Mouse (Mus musculus) CH12.LX (cell line): ENCODE measurements around the gene Trim80. TPM values are rescaled to one million over a fixed set of nuclear protein-coding genes. Genes with fewer than 3 reads are reported as not detected.

Experiments used
- DNase-seq: peaks from one replicate; pipeline ENCODE4 v3.0.0-alpha.2; 2013; ENCODE audit errors: extremely low read depth
- H3K27ac ChIP-seq: 2 replicates; pipeline ENCODE4 v1.5.1; 2012; ENCODE audit warnings: low read depth, mild to moderate bottlenecking, control low read depth, moderate library complexity; ENCODE audit not compliant: insufficient read depth
- H3K27me3 ChIP-seq: replicated peaks from 2 replicates; pipeline ENCODE3; 2012; ENCODE audit warnings: inconsistent platforms
- H3K36me3 ChIP-seq, 2 experiments: replicated peaks in 1 of 2; 2 replicates each; pipeline versions ENCODE3 to v1.6.1; 2012; ENCODE audit warnings: inconsistent platforms in 1 of 2, low read length in 1 of 2, mild to moderate bottlenecking in 1 of 2, mixed read lengths in 1 of 2, moderate library complexity in 1 of 2; ENCODE audit not compliant: control insufficient read depth in 1 of 2, insufficient read depth in 1 of 2
- H3K4me1 ChIP-seq, 2 experiments: 2 replicates each; pipeline ENCODE4 v1.6.1; 2012; ENCODE audit warnings: inconsistent platforms in 1 of 2, moderate library complexity in 1 of 2; ENCODE audit not compliant: insufficient read depth in 2 of 2, control insufficient read depth in 1 of 2
- H3K4me2 ChIP-seq: 2 replicates; pipeline ENCODE4 v1.6.1; 2012; ENCODE audit warnings: low read depth, mild to moderate bottlenecking, control low read depth; ENCODE audit not compliant: poor library complexity, insufficient read depth, severe bottlenecking
- H3K4me3 ChIP-seq, 3 experiments: fragments of 150-350 bp in 1 of 3; sonication (generic) in 1 of 3; replicated peaks in 1 of 3; 2 replicates each; pipeline versions ENCODE3 to v1.5.1; 2011 to 2012; ENCODE audit warnings: low read depth in 2 of 3, low read length in 2 of 3, mild to moderate bottlenecking in 2 of 3, moderate library complexity in 2 of 3, control low read depth in 1 of 3, improper control_type of control experiment in 1 of 3, inconsistent platforms in 1 of 3, mixed read lengths in 1 of 3; ENCODE audit not compliant: poor library complexity in 1 of 3
- H3K79me2 ChIP-seq: replicated peaks from 2 replicates; pipeline ENCODE4 v1.6.1; 2012; ENCODE audit warnings: mild to moderate bottlenecking, moderate library complexity; ENCODE audit not compliant: control insufficient read depth, poor library complexity, insufficient read depth, severe bottlenecking; ENCODE audit errors: extremely low read depth
- H3K9ac ChIP-seq: 2 replicates; pipeline ENCODE4 v1.6.1; 2012; ENCODE audit warnings: low read depth, mild to moderate bottlenecking, control low read depth, moderate library complexity; ENCODE audit not compliant: insufficient read depth
- H3K9me3 ChIP-seq: replicated peaks from 2 replicates; pipeline ENCODE3; 2012; ENCODE audit warnings: low read length, inconsistent platforms, mixed read lengths
- CHD1 ChIP-seq: IDR thresholded peaks from 2 replicates; pipeline ENCODE4 v1.6.1; 2012; ENCODE audit warnings: low read depth, low read length, improper control_type of control experiment, inconsistent platforms
- CTCF ChIP-seq, 2 experiments: IDR thresholded peaks in 1 of 2; conservative IDR thresholded peaks in 1 of 2; 2 replicates each; pipeline ENCODE4 v1.5.1; 2011 to 2012; ENCODE audit warnings: low read depth in 2 of 2, low read length in 2 of 2, improper control_type of control experiment in 1 of 2, inconsistent platforms in 1 of 2, mild to moderate bottlenecking in 1 of 2, moderate library complexity in 1 of 2
- ELF1 ChIP-seq: IDR thresholded peaks from 2 replicates; pipeline ENCODE4 v1.6.1; 2014; ENCODE audit warnings: low read depth, mild to moderate bottlenecking, inconsistent platforms, low read length, improper control_type of control experiment
- ETS1 ChIP-seq: conservative IDR thresholded peaks from 2 replicates; pipeline ENCODE4 v1.6.1; 2012; ENCODE audit warnings: low read depth, mild to moderate bottlenecking, inconsistent platforms, low read length, improper control_type of control experiment, moderate library complexity
- HCFC1 ChIP-seq: IDR thresholded peaks from 2 replicates; pipeline ENCODE4 v1.6.1; 2012; ENCODE audit warnings: low read depth, mild to moderate bottlenecking, inconsistent platforms, low read length, improper control_type of control experiment
- IRF4 ChIP-seq: IDR thresholded peaks from 2 replicates; pipeline ENCODE4 v1.6.1; 2014; ENCODE audit warnings: low read depth, mild to moderate bottlenecking, inconsistent platforms, low read length, improper control_type of control experiment
- MAX ChIP-seq: IDR thresholded peaks from 2 replicates; pipeline ENCODE4 v1.6.1; 2011; ENCODE audit warnings: low read length, improper control_type of control experiment
- MAZ ChIP-seq: IDR thresholded peaks from 2 replicates; pipeline ENCODE4 v1.6.1; 2012; ENCODE audit warnings: low read depth, mild to moderate bottlenecking, inconsistent platforms, low read length, improper control_type of control experiment, moderate library complexity
- MEF2A ChIP-seq: IDR thresholded peaks from 2 replicates; pipeline ENCODE4 v1.6.1; 2014; ENCODE audit warnings: low read depth, mild to moderate bottlenecking, inconsistent platforms, low read length, improper control_type of control experiment, borderline replicate concordance
- MYC ChIP-seq: IDR thresholded peaks from 2 replicates; pipeline ENCODE4 v1.6.1; 2011; ENCODE audit warnings: low read depth, mild to moderate bottlenecking, improper control_type of control experiment, low read length
- NELFE ChIP-seq: IDR thresholded peaks from 2 replicates; pipeline ENCODE4 v1.6.1; 2011; ENCODE audit warnings: low read depth, low read length, improper control_type of control experiment
- PAX5 ChIP-seq: IDR thresholded peaks from 2 replicates; pipeline ENCODE4 v1.6.1; 2012; ENCODE audit warnings: low read length, inconsistent platforms, mixed read lengths
- RAD21 ChIP-seq: IDR thresholded peaks from 2 replicates; pipeline ENCODE4 v1.6.1; 2011; ENCODE audit warnings: low read depth, mild to moderate bottlenecking, low read length, improper control_type of control experiment, moderate library complexity
- SIN3A ChIP-seq: IDR thresholded peaks from 2 replicates; pipeline ENCODE4 v1.6.1; 2012; ENCODE audit warnings: low read length, improper control_type of control experiment, inconsistent platforms
- SMC3 ChIP-seq: IDR thresholded peaks from 2 replicates; pipeline ENCODE4 v1.6.1; 2011; ENCODE audit warnings: low read depth, low read length, improper control_type of control experiment
- TCF12 ChIP-seq: IDR thresholded peaks from 2 replicates; pipeline ENCODE4 v1.6.1; 2014; ENCODE audit warnings: low read depth, mild to moderate bottlenecking, inconsistent platforms, low read length, improper control_type of control experiment
- USF2 ChIP-seq: conservative IDR thresholded peaks from 2 replicates; pipeline ENCODE4 v1.6.1; 2011; ENCODE audit warnings: low read depth, low read length, improper control_type of control experiment
- ZMIZ1 ChIP-seq: IDR thresholded peaks from 2 replicates; pipeline ENCODE4 v1.6.1; 2012; ENCODE audit warnings: low read depth, mild to moderate bottlenecking, inconsistent platforms, low read length, improper control_type of control experiment
- dilution Hi-C: fragments of 300-500 bp; cut with MboI; formaldehyde crosslinking; loops from 2 replicates; pipeline ENCODE4 v1.14.3; 2020; ENCODE audit warnings: low sequenced_read_pairs; ENCODE audit not compliant: extremely low pct_unique_long_range_greater_than_20kb, extremely low pct_ligation_motif_present
- in situ Hi-C: fragments of 300-500 bp; cut with MboI; formaldehyde crosslinking; loops from 3 replicates; pipeline ENCODE4 v1.14.3; 2019; ENCODE audit warnings: low sequenced_read_pairs, low pct_ligation_motif_present, low pct_unique_long_range_greater_than_20kb, mixed read lengths
- polyA plus RNA-seq: library from polyadenylated mRNA; unstranded; fragments of >175 nt; gene quantifications from 2 replicates; pipeline ENCODE4 v1.2.1, GENCODE M21; 2012; ENCODE audit warnings: low read depth; ENCODE audit not compliant: insufficient read length
- total RNA-seq, 2 experiments: library from RNA; depleted of rRNA; stranded (reverse); fragments of 300-350 nt in 1 of 2; fragments of >200 nt in 1 of 2; gene quantifications; 2 replicates each; pipeline ENCODE4 v1.2.3; 2012 to 2014

Trim80 gene
- total and polyA plus RNA-seq, 3 experiments, result not detected

DNA sequence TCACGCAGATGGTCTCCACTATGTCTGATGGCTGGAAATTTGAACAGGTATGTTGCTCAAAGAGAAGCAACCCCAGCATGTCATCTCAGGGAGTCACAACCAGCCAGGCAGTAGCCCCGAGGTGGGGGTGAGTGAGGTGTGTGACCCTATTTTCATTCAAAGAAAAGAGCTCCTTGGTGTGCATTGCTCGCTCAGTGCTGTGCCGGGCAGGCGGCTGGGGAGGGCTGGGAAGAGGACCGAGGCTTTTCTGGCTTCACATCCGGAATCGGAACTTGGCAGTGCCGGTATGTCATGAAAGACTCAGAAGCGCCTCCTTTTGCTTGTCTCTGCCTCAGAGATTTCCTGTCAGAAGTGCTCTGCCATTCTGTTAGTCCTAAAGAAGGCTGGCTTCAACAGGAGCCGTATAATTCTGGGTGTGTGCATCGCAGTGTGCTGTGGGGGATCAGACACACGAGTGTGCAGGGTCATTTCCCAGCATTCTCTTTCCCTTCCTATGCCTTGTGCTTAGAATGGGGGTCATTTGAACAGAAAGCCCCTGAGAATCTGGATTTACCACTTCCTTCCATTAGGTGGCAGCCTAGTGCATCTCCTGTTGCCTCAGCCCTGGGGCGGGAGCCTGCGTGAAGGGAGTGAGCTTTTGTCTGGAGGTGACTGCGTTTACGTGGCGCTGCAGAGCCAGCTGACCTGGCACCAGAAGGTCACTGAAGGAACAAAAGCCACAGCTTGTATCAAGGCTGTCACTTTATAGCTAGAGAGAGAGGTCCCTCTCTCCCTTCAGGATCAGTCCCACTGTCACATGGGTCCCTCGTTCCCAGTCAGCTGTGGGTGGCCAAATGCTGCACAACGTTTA, 12.6 kb upstream of the Trim80 start:
- in situ Hi-C loops, result no loop called here
- H3K9me3 ChIP-seq, result no peaks in the 10 kb centered on the region
- dilution Hi-C loops, result no loop called here
- H3K4me3 ChIP-seq, result no peak overlapping the region
- H3K79me2 ChIP-seq, result no peaks in the 10 kb centered on the region
- DNase-seq, result peak; percentile 80
- no peak overlapping the region for H3K4me2 ChIP-seq
- peak; percentile 51; the same call in 1 of the 2 replicates for TF ChIP-seq SIN3A
- TF ChIP-seq IRF4, result peak; percentile 61
- 0 out of 2 replicates have a peak, but pooled peaks have one; percentile 33 for TF ChIP-seq TCF12
- no peak for TF ChIP-seq MAX
- TF ChIP-seq RAD21, result peak; percentile 70
- TF ChIP-seq CTCF (conservative IDR thresholded peaks at IDR 0.05 in 1 of 2, IDR thresholded peaks at IDR 0.05 in 1 of 2; ENCODE audit: low read depth in 2 of 2, low read length in 2 of 2), result peak; percentile 67 to 88
- peak; percentile 49 for TF ChIP-seq HCFC1
- no peak; the same call in 1 of the 2 replicates for TF ChIP-seq NELFE
- TF ChIP-seq ZMIZ1, result no peak
- peak; percentile 82 for TF ChIP-seq SMC3
- 0 out of 2 replicates have a peak, but pooled peaks have one; percentile 17 for TF ChIP-seq MEF2A
- peak; percentile 47 for TF ChIP-seq MYC
- peak; percentile 72 for TF ChIP-seq MAZ
- peak; percentile 28; the same call in 1 of the 2 replicates for TF ChIP-seq ETS1
- no peak for TF ChIP-seq CHD1
- peak; percentile 26; the same call in 1 of the 2 replicates for TF ChIP-seq ELF1
- TF ChIP-seq, all 38 proteins: peak for 12
- Histone ChIP-seq H3K27me3 (no peaks in the 10 kb centered on the region), H3K36me3 (peaks cover 40 to 88% of the 10 kb centered on the region in 2 experiments), H3K27ac (no peak overlapping the region), H3K4me1 (peaks cover 2 to 8% of the 10 kb centered on the region in 2 experiments; a peak in 3 of 4 replicates), H3K9ac (no peak overlapping the region)

- H3K9me3 ChIP-seq, result no peaks in the 10 kb centered on the region
- TF ChIP-seq CTCF (conservative IDR thresholded peaks at IDR 0.05 in 1 of 2, IDR thresholded peaks at IDR 0.05 in 1 of 2; ENCODE audit: low read depth in 2 of 2, low read length in 2 of 2) (no peak), TCF12 (no peak), CHD1 (no peak), NELFE (no peak), PAX5 (no peak), USF2 (no peak), SMC3 (no peak)
- TF ChIP-seq, all 38 proteins: peak for 0
- H3K79me2 ChIP-seq, result no peaks in the 10 kb centered on the region
- no peak for DNase-seq
- no peak overlapping the region for H3K9ac ChIP-seq
- H3K36me3 ChIP-seq, result peaks cover 40 to 88% of the 10 kb centered on the region in 2 experiments
- dilution Hi-C loops (no loop called here), in situ Hi-C loops (no loop called here)
- no peak overlapping the region for H3K27ac ChIP-seq
- peaks cover 2 to 6% of the 10 kb centered on the region in 2 experiments; a peak in 3 of 4 replicates for H3K4me1 ChIP-seq
- no peak overlapping the region for H3K4me3 ChIP-seq
- no peak overlapping the region for H3K4me2 ChIP-seq
- H3K27me3 ChIP-seq, result no peaks in the 10 kb centered on the region
Observed at GRCm38 (mm10) chr11:115429307-115429706, 11.0 kb upstream of the Trim80 start.
